Mouse (Mus musculus) cerebellum, postnatal 10 days (tissue): ENCODE measurements at regions not wholly inside any gene's neighbourhood (a gene's known extent, or its start where the extent isn't known, plus 50 kb on each side); places are given as distances from the start of the nearest gene placed in this dataset.

Source experiments
- DNase-seq, 2 experiments: peaks; one replicate each; pipeline ENCODE4 v3.0.0; 2021; ENCODE audit warnings: mixed read lengths in 2 of 2

- DNase-seq: no peak
These were observed 107.9 kb downstream of the CK137956 start for GRCm38 (mm10) chr4:127862875-127863274.

- peak in 1 of 2 experiments; percentile 22 for DNase-seq
These were observed 109.2 kb downstream of the CK137956 start for GRCm38 (mm10) chr4:127861319-127862117.

- DNase-seq: no peak
These were observed 110.5 kb downstream of the CK137956 start for GRCm38 (mm10) chr4:127860271-127860670.

DNA sequence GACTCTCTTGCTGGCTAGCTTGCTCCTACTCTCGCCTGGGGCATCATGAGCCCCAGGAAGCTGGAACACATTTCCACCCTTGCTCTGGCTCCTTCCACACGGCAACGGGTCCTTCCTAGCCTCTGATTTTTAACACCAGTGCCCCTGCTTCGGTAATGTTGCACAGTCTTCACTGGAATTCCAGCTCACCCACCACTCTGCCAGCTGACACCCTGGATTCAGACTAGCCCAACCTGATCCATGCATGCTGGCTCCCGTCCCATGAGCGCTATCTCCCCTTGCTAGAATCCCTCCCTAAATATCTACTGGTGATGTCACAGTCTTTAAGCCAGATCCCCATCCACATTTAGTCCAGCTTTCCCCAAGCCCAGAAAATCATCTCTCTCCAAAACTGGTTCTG lies 111.2 kb downstream of the CK137956 start:
- DNase-seq: peak; percentile 55 to 69

GRCm38 (mm10) chr4:127858566-127858965 lies 112.2 kb downstream of the CK137956 start:
- DNase-seq: no peak

GRCm38 (mm10) chr4:127855836-127856235 lies 114.9 kb downstream of the CK137956 start:
- peak; percentile 56 to 67 for DNase-seq

DNA sequence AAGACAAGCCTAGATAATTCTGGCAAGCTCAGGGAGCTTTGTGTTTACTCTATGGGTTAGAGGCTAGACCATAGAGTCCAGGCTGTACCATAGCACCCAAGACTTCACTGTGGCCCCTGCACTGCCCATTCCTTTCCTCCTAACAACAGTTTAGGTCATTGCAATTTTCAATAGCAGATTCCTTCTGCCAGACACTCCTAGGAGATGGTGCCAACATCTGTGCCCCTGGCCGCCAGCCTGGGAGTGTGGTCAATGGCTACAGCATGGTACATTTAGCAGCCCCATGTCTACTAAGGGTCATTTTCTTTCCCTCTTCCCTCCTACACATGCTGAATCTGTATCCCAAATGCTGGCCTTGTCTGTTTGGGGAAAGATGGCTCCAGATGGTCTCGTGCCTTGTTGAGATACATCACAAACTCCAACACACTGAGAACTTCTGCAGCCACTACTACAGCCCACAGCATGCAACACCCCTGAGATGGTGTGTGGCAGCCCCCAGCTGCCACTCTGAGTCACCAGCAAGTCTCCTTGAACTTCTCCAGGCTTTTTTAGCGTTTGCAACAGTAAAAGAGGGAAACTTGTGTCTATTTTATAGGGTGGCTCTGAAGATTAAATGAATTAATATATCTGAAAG lies 115.9 kb downstream of the CK137956 start:
- peak; percentile 46 to 73 for DNase-seq

- DNase-seq: peak; percentile 60 to 73
These were observed 121.4 kb downstream of the CK137956 start for GRCm38 (mm10) chr4:127849306-127849705.

DNA sequence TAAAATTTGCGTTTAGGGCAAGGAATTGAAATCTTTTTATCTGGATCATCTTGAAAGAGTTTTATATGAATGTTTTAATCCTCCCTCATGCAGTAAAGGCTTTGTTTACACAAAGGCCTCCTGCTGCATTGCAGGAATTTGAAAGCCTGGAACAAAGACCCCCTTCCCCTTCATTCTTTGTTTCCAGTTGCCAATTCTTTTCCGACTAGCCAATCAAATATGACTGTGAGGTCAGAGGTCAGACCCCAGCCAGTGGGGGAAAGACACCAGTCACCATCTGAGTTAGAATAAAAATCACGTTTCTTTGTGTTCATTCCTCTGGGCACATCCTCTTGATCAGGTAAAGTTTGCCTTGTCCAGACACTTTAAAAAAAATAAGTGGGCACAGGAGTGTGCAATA lies 124.4 kb downstream of the CK137956 start:
- DNase-seq: no peak

- peak; percentile 75 to 84 for DNase-seq
These were observed 127.3 kb downstream of the CK137956 start for GRCm38 (mm10) chr4:127843421-127843820.

DNA sequence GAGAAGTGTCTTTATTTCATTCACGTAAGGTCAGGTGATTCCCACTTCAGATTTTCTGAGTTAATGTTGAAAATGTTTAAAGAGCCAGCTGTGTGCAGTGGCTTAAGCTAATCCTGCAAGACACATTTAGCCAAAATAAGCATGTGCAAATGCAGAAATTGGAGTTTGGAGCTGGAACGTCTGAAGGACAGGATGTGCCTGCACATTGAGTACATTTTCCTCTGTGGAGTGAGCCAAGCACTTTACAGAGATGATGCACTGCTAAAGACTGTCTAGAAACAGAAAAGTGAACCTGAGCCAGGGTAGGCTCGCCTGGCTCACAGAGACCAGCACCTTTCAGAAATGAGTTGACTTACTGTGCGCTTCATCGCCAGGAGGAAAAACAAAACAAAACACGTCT lies 137.1 kb downstream of the CK137956 start:
- DNase-seq: no peak

DNA sequence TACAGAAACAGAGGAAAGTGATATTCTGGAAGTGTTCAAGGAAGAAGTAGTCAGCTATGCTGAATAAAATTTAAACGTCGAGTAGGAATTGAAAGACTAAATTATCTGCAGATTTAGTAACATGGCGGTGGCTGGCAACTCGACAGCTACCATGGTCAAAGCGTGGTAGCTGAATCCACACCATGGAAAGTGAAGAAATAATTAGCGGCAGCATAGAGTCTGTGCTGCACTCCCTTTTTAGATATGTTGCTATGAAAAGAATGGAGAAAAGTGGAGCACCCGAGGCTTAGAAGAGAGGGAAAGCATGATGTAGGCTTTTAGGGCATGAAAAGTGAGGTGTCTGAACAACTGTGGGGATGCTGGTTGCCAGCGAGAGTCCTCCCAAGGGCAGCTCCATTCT lies 143.8 kb downstream of the CK137956 start:
- no peak for DNase-seq

GRCm38 (mm10) chr4:127819501-127819900 lies 151.2 kb downstream of the CK137956 start:
- DNase-seq: peak; percentile 57 to 62

DNA sequence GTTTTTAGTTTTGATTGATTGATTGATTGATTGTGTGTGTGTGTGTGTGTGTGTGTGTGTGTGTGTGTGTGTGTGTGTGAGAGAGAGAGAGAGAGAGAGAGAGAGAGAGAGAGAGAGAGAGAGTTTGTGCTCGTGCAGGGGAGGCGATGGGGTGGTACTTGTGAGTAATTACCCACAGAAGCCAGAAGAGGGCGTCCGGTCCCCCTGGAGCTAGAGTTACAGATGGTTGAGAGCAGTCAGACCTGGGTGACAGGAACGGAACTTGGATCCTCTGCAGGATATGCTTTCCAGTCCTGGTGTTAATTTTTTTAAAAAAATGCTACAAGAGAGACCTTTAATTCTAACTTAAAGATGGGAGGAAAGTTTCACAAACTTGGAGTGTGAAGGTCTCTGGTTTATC lies 151.7 kb downstream of the CK137956 start:
- DNase-seq: no peak

DNA sequence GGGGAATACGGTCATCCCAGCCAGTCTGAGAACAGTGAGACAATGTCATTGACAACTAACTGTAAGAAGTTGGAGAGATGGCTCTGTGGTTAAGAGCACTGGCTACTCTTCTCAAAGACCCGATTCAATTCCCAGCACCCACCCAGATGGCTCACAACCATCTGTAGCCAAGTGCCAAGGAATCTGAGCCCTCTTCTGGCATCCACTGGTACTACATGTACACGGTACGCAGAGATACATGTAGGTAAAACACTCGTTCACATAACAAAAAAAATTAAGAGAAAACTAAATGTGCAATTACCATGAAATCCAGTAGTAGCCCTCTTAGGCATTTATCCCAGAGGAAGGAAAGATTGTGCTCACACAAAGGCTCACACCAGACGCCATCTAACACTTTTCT lies 156.1 kb downstream of the CK137956 start:
- DNase-seq: peak in 1 of 2 experiments; percentile 14

- DNase-seq: no peak
These were observed 158.7 kb downstream of the CK137956 start for GRCm38 (mm10) chr4:127812047-127812545.

GRCm38 (mm10) chr4:127810899-127811510 lies 159.7 kb downstream of the CK137956 start:
- no peak for DNase-seq

DNA sequence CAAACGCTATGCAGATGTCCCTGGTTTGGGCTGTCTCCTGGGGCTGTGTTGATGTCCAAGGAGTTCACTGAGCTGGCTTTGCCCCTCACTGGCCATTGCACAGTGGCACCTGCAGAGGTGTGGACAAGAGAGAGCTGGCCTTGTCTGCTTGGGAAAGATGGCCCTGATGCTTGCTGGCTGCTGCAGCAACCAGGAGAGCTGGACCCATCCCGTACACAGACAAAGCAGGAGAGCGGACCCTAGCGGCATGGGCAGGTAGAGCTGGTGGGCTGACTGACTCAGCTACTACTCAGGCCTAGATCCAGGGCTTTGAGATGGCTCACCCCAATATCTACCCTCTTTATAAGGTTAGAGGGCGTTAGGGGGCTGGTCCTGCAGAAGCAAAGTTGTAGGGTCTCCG lies 161.7 kb downstream of the CK137956 start:
- DNase-seq: peak; percentile 43 to 56

- DNase-seq: peak; percentile 23 to 26
These were observed 181.5 kb downstream of the CK137956 start for GRCm38 (mm10) chr4:127789206-127789605.

- DNase-seq: peak; percentile 22 to 42
These were observed 185.0 kb downstream of the CK137956 start for GRCm38 (mm10) chr4:127785786-127786185.

DNA sequence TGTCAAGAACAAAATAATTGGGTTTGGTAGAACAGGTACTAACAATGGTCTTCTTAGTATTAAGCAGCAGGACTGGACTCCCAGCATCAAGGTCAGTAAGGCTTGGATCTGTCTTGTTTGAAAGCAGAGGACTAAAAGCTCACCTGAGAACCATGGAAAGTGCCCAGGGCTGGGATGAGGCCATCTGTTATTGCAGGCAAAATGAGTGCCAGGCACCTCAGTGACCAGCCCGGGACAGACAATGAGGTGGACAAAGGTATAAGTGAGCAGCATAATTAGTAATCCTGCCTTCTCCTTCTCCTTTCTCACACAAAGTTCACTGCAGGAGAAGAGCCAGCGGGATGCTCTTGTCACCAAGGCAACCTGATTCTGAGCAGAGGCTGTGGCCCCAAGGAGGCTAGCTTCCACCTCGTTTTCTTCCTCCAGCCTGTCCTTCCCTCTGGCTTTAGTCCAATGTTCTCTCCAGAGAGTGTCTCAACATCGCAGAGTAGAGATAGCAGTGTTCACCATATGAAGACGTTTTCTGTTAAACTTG lies 198.7 kb downstream of the CK137956 start:
- peak; percentile 56 to 57 for DNase-seq

DNA sequence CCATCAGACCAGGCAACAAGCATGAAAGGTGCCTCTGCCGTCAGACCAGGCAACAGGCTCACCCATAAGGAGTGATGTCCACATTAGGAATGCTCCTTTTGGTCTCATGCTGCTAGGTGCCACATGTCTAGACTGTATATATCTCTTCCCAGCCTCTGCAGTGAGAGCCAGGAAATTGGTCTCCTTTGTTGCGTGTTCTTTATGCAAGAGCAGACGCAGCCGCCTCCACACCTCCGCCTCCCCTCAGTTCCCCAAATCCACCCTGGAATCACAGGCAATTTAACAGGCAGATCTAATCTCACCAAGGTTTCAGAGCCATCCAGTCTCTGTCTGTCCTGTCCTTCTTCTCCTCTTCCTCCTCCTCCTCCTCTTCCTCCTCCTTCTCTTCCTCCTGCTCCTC lies 207.0 kb downstream of the CK137956 start:
- DNase-seq: no peak

- no peak for DNase-seq
These were observed 211.8 kb downstream of the CK137956 start for GRCm38 (mm10) chr4:127758961-127759360.
